Mouse (Mus musculus): ENCODE results near the gene Catsper1. TPM values are rescaled to one million over a fixed set of nuclear protein-coding genes. Genes with fewer than 3 reads are reported as not detected.

Catsper1 gene
- polyA plus RNA-seq, 1 experiment: not detected

- no peak for TF ChIP-seq FOSL1 (IDR thresholded peaks at IDR 0.05; ENCODE audit: insufficient read depth, low read length, poor library complexity, severe bottlenecking)
- no peak for TF ChIP-seq MYOG (IDR thresholded peaks at IDR 0.05; ENCODE audit: control insufficient read depth, extremely low read depth, insufficient read length)
- TF ChIP-seq MYOD1 (IDR thresholded peaks at IDR 0.05; ENCODE audit: control insufficient read depth, insufficient read length, low read depth): no peak
- TF ChIP-seq CEBPB (IDR thresholded peaks at IDR 0.05; ENCODE audit: low read depth): no peak
- TF ChIP-seq MAX (IDR thresholded peaks at IDR 0.05): no peak
- TF ChIP-seq USF1 (IDR thresholded peaks at IDR 0.05; ENCODE audit: low read depth): no peak
- TF ChIP-seq CTCF (IDR thresholded peaks at IDR 0.05; ENCODE audit: control insufficient read depth, insufficient read depth, insufficient read length): no peak
- Histone ChIP-seq H3ac (ENCODE audit: control insufficient read depth, insufficient read length, low read depth) (no peak overlapping the region), H3K27me3 (ENCODE audit: control insufficient read depth, insufficient read depth, insufficient read length) (no peaks in the 10 kb centered on the region), H3K79me3 (ENCODE audit: low read depth) (no peaks in the 10 kb centered on the region), H3K36me3 (ENCODE audit: control insufficient read depth, insufficient read depth) (no peaks in the 10 kb centered on the region), H3K79me2 (ENCODE audit: control insufficient read depth, insufficient read depth) (no peaks in the 10 kb centered on the region), H3K4me3 (ENCODE audit: insufficient read depth, poor library complexity, severe bottlenecking) (no peak overlapping the region)
Observed at GRCm38 (mm10) chr19:5356080-5356479, 20.5 kb downstream of the Catsper1 start.

DNA sequence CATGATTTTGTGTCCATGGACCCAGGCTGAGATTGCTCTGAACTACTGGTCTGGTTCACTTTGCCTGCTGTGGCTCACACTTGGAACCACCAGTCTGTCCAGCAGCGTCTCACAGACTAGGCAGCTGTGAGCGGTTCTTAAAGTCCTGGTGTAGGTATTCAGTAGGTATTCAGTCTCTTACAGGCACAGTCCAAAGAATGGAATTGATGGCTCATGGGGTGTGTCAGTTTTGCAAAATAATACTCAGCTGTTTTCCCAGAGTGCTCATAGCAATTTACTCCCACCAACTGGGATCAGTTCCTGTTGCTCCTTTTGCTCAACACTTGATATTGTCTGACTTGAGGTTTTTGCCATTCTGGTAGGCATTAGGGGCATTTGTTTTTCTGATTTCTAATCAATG lies 26.6 kb downstream of the Catsper1 start:
- TF ChIP-seq CTCF (IDR thresholded peaks at IDR 0.05; ENCODE audit: control insufficient read depth, insufficient read depth, insufficient read length) (no peak), MAX (IDR thresholded peaks at IDR 0.05) (no peak), USF1 (IDR thresholded peaks at IDR 0.05; ENCODE audit: low read depth) (no peak), CEBPB (IDR thresholded peaks at IDR 0.05; ENCODE audit: low read depth) (no peak), MYOG (IDR thresholded peaks at IDR 0.05; ENCODE audit: control insufficient read depth, extremely low read depth, insufficient read length) (no peak), MYOD1 (IDR thresholded peaks at IDR 0.05; ENCODE audit: control insufficient read depth, insufficient read length, low read depth) (no peak), FOSL1 (IDR thresholded peaks at IDR 0.05; ENCODE audit: insufficient read depth, low read length, poor library complexity, severe bottlenecking) (no peak)

DNA sequence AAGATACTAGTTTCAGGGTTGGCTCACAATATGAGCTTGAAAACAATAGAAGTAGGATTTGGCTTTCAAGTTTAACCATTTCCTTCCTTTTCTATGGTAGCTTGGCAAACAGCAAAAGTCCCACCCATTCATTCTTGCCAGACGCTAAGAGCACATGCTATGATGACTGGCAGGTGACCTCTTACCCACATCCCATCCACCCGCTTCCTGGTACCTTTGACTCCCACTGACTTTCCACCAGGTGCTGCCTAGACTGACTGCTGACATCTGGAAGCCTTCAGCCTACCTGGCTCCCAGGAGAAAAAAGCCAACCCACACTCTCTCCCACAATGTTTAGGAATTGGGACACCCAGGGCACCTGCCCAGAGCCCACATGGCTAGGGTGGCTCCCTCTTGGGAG lies 28.6 kb downstream of the Catsper1 start:
- peaks cover 38% of the 10 kb centered on the region for H3K79me3 ChIP-seq (ENCODE audit: low read depth)
- peaks cover 34% of the 10 kb centered on the region for H3K36me3 ChIP-seq (ENCODE audit: control insufficient read depth, insufficient read depth)
- no peak overlapping the region for H3K4me3 ChIP-seq (ENCODE audit: insufficient read depth, poor library complexity, severe bottlenecking)
- H3ac ChIP-seq (ENCODE audit: control insufficient read depth, insufficient read length, low read depth): no peak overlapping the region
- TF ChIP-seq USF1 (IDR thresholded peaks at IDR 0.05; ENCODE audit: low read depth) (no peak), MYOG (IDR thresholded peaks at IDR 0.05; ENCODE audit: control insufficient read depth, extremely low read depth, insufficient read length) (no peak), CTCF (IDR thresholded peaks at IDR 0.05; ENCODE audit: control insufficient read depth, insufficient read depth, insufficient read length) (no peak), CEBPB (IDR thresholded peaks at IDR 0.05; ENCODE audit: low read depth) (no peak), FOSL1 (IDR thresholded peaks at IDR 0.05; ENCODE audit: insufficient read depth, low read length, poor library complexity, severe bottlenecking) (no peak), MAX (IDR thresholded peaks at IDR 0.05) (no peak), MYOD1 (IDR thresholded peaks at IDR 0.05; ENCODE audit: control insufficient read depth, insufficient read length, low read depth) (no peak)
- H3K79me2 ChIP-seq (ENCODE audit: control insufficient read depth, insufficient read depth): peaks cover 59% of the 10 kb centered on the region
- H3K27me3 ChIP-seq (ENCODE audit: control insufficient read depth, insufficient read depth, insufficient read length): no peaks in the 10 kb centered on the region

More for the DNA sequence above, 26.6 kb downstream of the Catsper1 start:
- peaks cover 22% of the 10 kb centered on the region for H3K36me3 ChIP-seq (ENCODE audit: control insufficient read depth, insufficient read depth)
- H3ac ChIP-seq (ENCODE audit: control insufficient read depth, insufficient read length, low read depth): no peak overlapping the region
- H3K27me3 ChIP-seq (ENCODE audit: control insufficient read depth, insufficient read depth, insufficient read length): no peaks in the 10 kb centered on the region
- peaks cover 18% of the 10 kb centered on the region for H3K79me3 ChIP-seq (ENCODE audit: low read depth)
- H3K4me3 ChIP-seq (ENCODE audit: insufficient read depth, poor library complexity, severe bottlenecking): no peak overlapping the region
- peaks cover 40% of the 10 kb centered on the region for H3K79me2 ChIP-seq (ENCODE audit: control insufficient read depth, insufficient read depth)

GRCm38 (mm10) chr19:5365751-5366150 lies 30.2 kb downstream of the Catsper1 start:
- Histone ChIP-seq H3K79me3 (ENCODE audit: low read depth) (peaks cover 48% of the 10 kb centered on the region), H3K27me3 (ENCODE audit: control insufficient read depth, insufficient read depth, insufficient read length) (no peaks in the 10 kb centered on the region), H3K36me3 (ENCODE audit: control insufficient read depth, insufficient read depth) (peaks cover 50% of the 10 kb centered on the region), H3K4me3 (ENCODE audit: insufficient read depth, poor library complexity, severe bottlenecking) (peak overlapping the region; percentile 100), H3ac (ENCODE audit: control insufficient read depth, insufficient read length, low read depth) (peak overlapping the region; percentile 60), H3K79me2 (ENCODE audit: control insufficient read depth, insufficient read depth) (peaks cover 76% of the 10 kb centered on the region)
- TF ChIP-seq CEBPB (IDR thresholded peaks at IDR 0.05; ENCODE audit: low read depth) (no peak), FOSL1 (IDR thresholded peaks at IDR 0.05; ENCODE audit: insufficient read depth, low read length, poor library complexity, severe bottlenecking) (no peak), CTCF (IDR thresholded peaks at IDR 0.05; ENCODE audit: control insufficient read depth, insufficient read depth, insufficient read length) (no peak), MYOG (IDR thresholded peaks at IDR 0.05; ENCODE audit: control insufficient read depth, extremely low read depth, insufficient read length) (no peak), MAX (IDR thresholded peaks at IDR 0.05) (no peak), MYOD1 (IDR thresholded peaks at IDR 0.05; ENCODE audit: control insufficient read depth, insufficient read length, low read depth) (no peak), USF1 (IDR thresholded peaks at IDR 0.05; ENCODE audit: low read depth) (no peak)

- TF ChIP-seq FOSL1 (IDR thresholded peaks at IDR 0.05; ENCODE audit: insufficient read depth, low read length, poor library complexity, severe bottlenecking) (no peak), CEBPB (IDR thresholded peaks at IDR 0.05; ENCODE audit: low read depth) (no peak), MAX (IDR thresholded peaks at IDR 0.05) (peak; percentile 95), USF1 (IDR thresholded peaks at IDR 0.05; ENCODE audit: low read depth) (peak; percentile 12), CTCF (IDR thresholded peaks at IDR 0.05; ENCODE audit: control insufficient read depth, insufficient read depth, insufficient read length) (peak; percentile 14), MYOG (IDR thresholded peaks at IDR 0.05; ENCODE audit: control insufficient read depth, extremely low read depth, insufficient read length) (no peak), MYOD1 (IDR thresholded peaks at IDR 0.05; ENCODE audit: control insufficient read depth, insufficient read length, low read depth) (no peak)
- H3K27me3 ChIP-seq (ENCODE audit: control insufficient read depth, insufficient read depth, insufficient read length): no peaks in the 10 kb centered on the region
- H3ac ChIP-seq (ENCODE audit: control insufficient read depth, insufficient read length, low read depth): peak within 1 kb of the TSS; percentile 87
- peaks cover 49% of the 10 kb centered on the region for H3K79me3 ChIP-seq (ENCODE audit: low read depth)
- peaks cover 57% of the 10 kb centered on the region for H3K36me3 ChIP-seq (ENCODE audit: control insufficient read depth, insufficient read depth)
- peaks cover 79% of the 10 kb centered on the region for H3K79me2 ChIP-seq (ENCODE audit: control insufficient read depth, insufficient read depth)
- peak within 1 kb of the TSS; percentile 100 for H3K4me3 ChIP-seq (ENCODE audit: insufficient read depth, poor library complexity, severe bottlenecking)
Observed at GRCm38 (mm10) chr19:5366175-5367052, 30.9 kb downstream of the Catsper1 start, which contains the start of gene Eif1ad. Gene Eif1ad, plus strand, starts transcription at chr19:5366741.

Data from C2C12 (cell line).